Mouse (Mus musculus) intestine, embryonic 14.5 days (tissue): ENCODE data around the gene Notch4. TPM values are rescaled to one million over a fixed set of nuclear protein-coding genes. Genes with fewer than 3 reads are reported as not detected.

Source experiments
- ATAC-seq: fragments of 200-750 bp; cut with Nextera tagmentation; replicated peaks from 2 replicates; pipeline ENCODE4 v1.8.0; 2017; ENCODE audit warnings: low read depth, moderate number of reproducible peaks, moderate TSS enrichment, moderate library complexity; ENCODE audit not compliant: low FRiP score, low TSS enrichment
- DNase-seq: peaks from one replicate; pipeline ENCODE4 v3.0.0-alpha.2; 2018; ENCODE audit warnings: low spot score
- H3K27ac ChIP-seq: fragments of 300-500 bp; sonication (generic); 2 replicates; pipeline ENCODE4 v1.5.1; 2014; ENCODE audit warnings: low read depth, mild to moderate bottlenecking, control low read depth
- H3K27me3 ChIP-seq: fragments of 300-500 bp; sonication (generic); replicated peaks from 2 replicates; pipeline ENCODE4 v1.6.1; 2014; ENCODE audit warnings: low read length, control low read depth; ENCODE audit not compliant: control insufficient read depth, insufficient read depth
- H3K36me3 ChIP-seq: fragments of 300-500 bp; sonication (generic); 2 replicates; pipeline ENCODE4 v1.6.1; 2014; ENCODE audit warnings: low read length, control low read depth; ENCODE audit not compliant: control insufficient read depth, insufficient read depth
- H3K4me1 ChIP-seq: fragments of 300-500 bp; sonication (generic); replicated peaks from 2 replicates; pipeline ENCODE4 v1.6.1; 2014; ENCODE audit warnings: low read length, control low read depth, mixed read lengths; ENCODE audit not compliant: control insufficient read depth, insufficient read depth
- H3K4me2 ChIP-seq: fragments of 300-500 bp; sonication (generic); 2 replicates; pipeline ENCODE4 v1.6.1; 2014; ENCODE audit warnings: low read length
- H3K4me3 ChIP-seq: fragments of 300-500 bp; sonication (generic); 2 replicates; pipeline ENCODE4 v1.5.1; 2014; ENCODE audit warnings: low read depth, low read length, control low read depth, mixed read lengths
- H3K9ac ChIP-seq: fragments of 300-500 bp; sonication (generic); 2 replicates; pipeline ENCODE4 v1.6.1; 2014; ENCODE audit warnings: mild to moderate bottlenecking, low read length
- H3K9me3 ChIP-seq: fragments of 300-500 bp; sonication (generic); 2 replicates; pipeline ENCODE4 v1.6.1; 2016; ENCODE audit warnings: low read length, control low read depth; ENCODE audit not compliant: control insufficient read depth
- WGBS: fragments of 180-500 bp; shearing (Covaris S2); extraction: QIAGEN DNeasy Blood & Tissue Kit; methylation state at CpG from one replicate; pipeline ENCODE4 v1.1.7; 2014; 5-methylcytosine and 5-hydroxymethylcytosine counted together
- polyA plus RNA-seq: library from polyadenylated mRNA; unstranded; fragments of >200 nt; fragmentation: Nextera tagmentation; extraction: Ambion mirVana; gene quantifications from 2 replicates; pipeline ENCODE4 v1.2.1, GENCODE M21; 2014

The Notch4 gene
- polyA plus RNA-seq, 1 experiment from 2014 or later = 7.4 TPM

DNA sequence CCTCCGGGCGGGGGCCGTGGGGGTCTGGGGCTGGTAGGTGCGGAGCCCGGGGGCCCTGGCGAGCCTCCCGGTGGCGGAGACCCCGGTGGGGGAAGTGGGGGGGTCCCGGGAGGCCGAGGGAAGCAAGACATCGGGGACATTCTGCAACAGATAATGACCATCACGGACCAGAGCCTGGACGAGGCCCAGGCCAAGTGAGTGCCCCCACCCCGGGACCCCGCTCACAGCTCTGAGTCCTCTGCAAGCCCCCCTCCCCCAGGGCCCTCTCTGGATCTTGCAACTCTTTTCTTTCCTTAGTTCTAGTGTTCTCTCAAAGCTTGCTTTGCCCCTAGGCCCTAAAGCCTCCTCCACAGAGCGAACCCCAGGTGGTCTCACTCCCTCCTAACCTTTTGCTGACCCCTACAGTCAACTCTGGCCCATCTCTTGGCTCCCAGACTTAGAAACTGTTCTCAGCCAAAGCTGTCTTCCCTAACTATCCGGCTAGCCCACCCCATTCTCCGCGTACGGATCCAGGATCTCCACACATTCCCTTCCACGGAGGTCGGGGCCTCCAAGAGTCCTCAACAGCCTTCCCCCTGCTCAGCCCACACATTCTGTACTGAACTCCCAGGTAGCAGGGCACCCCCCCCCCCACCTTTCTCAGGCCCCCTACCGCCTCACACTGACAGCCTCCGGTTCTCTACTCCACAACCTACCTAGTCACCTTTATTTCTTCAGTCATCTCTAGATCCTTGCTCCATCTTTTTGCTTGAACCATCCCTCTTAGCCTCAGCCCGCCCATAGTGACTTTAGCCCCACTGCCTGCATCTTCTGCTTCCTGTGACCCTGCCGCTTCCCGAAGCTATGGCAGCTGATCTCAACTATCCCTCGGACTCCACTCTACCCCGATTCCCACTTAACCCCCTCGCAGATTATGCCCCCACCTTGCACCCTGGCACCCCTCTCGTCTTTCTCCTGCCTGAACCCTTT, 28.8 kb downstream of the Notch4 start:
- Histone ChIP-seq H3K36me3 (peaks cover 24% of the 10 kb centered on the region), H3K4me2 (peak overlapping the region; percentile 98), H3K4me1 (peaks cover 57% of the 10 kb centered on the region), H3K9ac (peak overlapping the region; percentile 91), H3K4me3 (peak overlapping the region; percentile 83), H3K27me3 (no peaks in the 10 kb centered on the region), H3K27ac (peak overlapping the region; percentile 95), H3K9me3 (no peaks in the 10 kb centered on the region)
- WGBS = 1% methylated on average over 27 of the region's 32 CpGs
- peak; percentile 77 for DNase-seq
- peak; percentile 17; the same call in 1 of the 2 replicates for ATAC-seq

- Histone ChIP-seq H3K4me2 (peak overlapping the region; percentile 98), H3K9me3 (no peaks in the 10 kb centered on the region), H3K4me1 (peaks cover 56% of the 10 kb centered on the region), H3K27me3 (no peaks in the 10 kb centered on the region), H3K36me3 (peaks cover 24% of the 10 kb centered on the region), H3K27ac (peak overlapping the region; percentile 95; the same call in 1 of the 2 replicates), H3K4me3 (peak overlapping the region; percentile 83), H3K9ac (peak overlapping the region; percentile 91)
- DNase-seq (no peak), ATAC-seq (no peak)
- WGBS = 32% methylated on average over 31 of the region's 34 CpGs
Measured at GRCm38 (mm10) chr17:34593752-34594525, 29.9 kb downstream of the Notch4 start.

- Histone ChIP-seq H3K4me1 (peaks cover 34% of the 10 kb centered on the region), H3K4me2 (no peak overlapping the region), H3K27ac (no peak overlapping the region), H3K9ac (no peak overlapping the region), H3K4me3 (no peak overlapping the region), H3K9me3 (no peaks in the 10 kb centered on the region), H3K36me3 (peaks cover 35% of the 10 kb centered on the region), H3K27me3 (no peaks in the 10 kb centered on the region)
- WGBS = 60% methylated on average over 8 of the region's 8 CpGs
- DNase-seq = no peak
- ATAC-seq = no peak
Measured at GRCm38 (mm10) chr17:34596098-34596497, 32.0 kb downstream of the Notch4 start.

GRCm38 (mm10) chr17:34597566-34598095, 33.6 kb downstream of the Notch4 start, which contains the start of gene Ager:
Gene Ager (plus strand): TSS chr17:34597862.
- H3K9ac ChIP-seq = no peak within 1 kb of the TSS
- no peak within 1 kb of the TSS for H3K4me3 ChIP-seq
- peaks cover 36% of the 10 kb centered on the region for H3K4me1 ChIP-seq
- no peak for ATAC-seq
- H3K9me3 ChIP-seq = no peaks in the 10 kb centered on the region
- H3K4me2 ChIP-seq = no peak within 1 kb of the TSS
- DNase-seq = no peak
- H3K27ac ChIP-seq = no peak within 1 kb of the TSS
- no peaks in the 10 kb centered on the region for H3K27me3 ChIP-seq
- 18% methylated on average over 6 of the region's 6 CpGs for WGBS
- peaks cover 42% of the 10 kb centered on the region for H3K36me3 ChIP-seq

GRCm38 (mm10) chr17:34599891-34600290, 35.8 kb downstream of the Notch4 start:
- peaks cover 31% of the 10 kb centered on the region for H3K4me1 ChIP-seq
- H3K27ac ChIP-seq = no peak overlapping the region
- H3K36me3 ChIP-seq = peaks cover 35% of the 10 kb centered on the region
- no peak overlapping the region for H3K4me2 ChIP-seq
- no peak for ATAC-seq
- no peak overlapping the region for H3K4me3 ChIP-seq
- H3K27me3 ChIP-seq = no peaks in the 10 kb centered on the region
- H3K9ac ChIP-seq = no peak overlapping the region
- DNase-seq = no peak
- 76% methylated on average over 9 of the region's 9 CpGs for WGBS
- H3K9me3 ChIP-seq = no peaks in the 10 kb centered on the region

GRCm38 (mm10) chr17:34601796-34602195, 37.7 kb downstream of the Notch4 start:
- ATAC-seq = no peak
- WGBS = 80% methylated on average over 12 of the region's 12 CpGs
- Histone ChIP-seq H3K27me3 (no peaks in the 10 kb centered on the region), H3K27ac (no peak overlapping the region), H3K9ac (no peak overlapping the region), H3K4me3 (no peak overlapping the region), H3K36me3 (peaks cover 19% of the 10 kb centered on the region), H3K4me2 (no peak overlapping the region), H3K4me1 (peaks cover 38% of the 10 kb centered on the region), H3K9me3 (no peaks in the 10 kb centered on the region)
- DNase-seq = no peak

DNA sequence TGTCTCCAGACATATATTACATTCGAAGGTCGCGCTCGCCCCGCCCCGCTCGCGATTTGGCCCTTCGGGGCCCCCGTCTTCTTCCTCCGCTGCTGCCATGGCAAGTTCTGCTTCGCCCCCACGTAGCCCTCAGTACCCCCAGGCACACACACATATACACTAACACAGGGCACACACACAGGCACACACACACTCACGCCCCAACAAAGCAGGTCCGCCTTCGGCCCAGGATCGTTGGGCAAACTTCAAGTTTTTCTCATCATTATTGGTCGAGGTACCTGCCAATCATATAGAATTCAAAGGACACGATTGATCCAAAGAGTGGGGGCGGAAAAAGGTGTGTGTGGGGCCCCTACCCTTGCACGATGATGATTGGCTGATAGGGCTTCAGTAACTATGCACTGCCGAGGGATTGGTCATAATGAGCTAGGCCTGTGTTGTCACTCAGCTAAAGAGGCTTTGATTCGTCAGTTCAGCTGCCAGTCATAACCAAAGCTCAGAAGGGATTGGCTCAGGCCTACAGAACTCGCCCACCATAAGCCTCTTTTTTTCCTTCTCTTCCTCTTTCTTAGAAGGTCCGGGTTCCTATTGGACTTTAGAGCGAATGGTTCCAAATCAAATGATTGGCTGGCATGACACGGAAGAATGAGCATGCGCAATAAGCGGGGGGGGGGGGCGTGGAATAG, 39.5 kb downstream of the Notch4 start, which contains the start of gene Rnf5:
TSS of gene Rnf5 (minus strand) at position 316 of the 686 bp plus-strand sequence.
- peak within 1 kb of the TSS; percentile 94 for H3K4me2 ChIP-seq
- H3K4me3 ChIP-seq = peak within 1 kb of the TSS; percentile 97
- peak within 1 kb of the TSS; percentile 90 for H3K27ac ChIP-seq
- DNase-seq (peak; percentile 98), ATAC-seq (peak; percentile 98)
- peaks cover 24% of the 10 kb centered on the region for H3K36me3 ChIP-seq
- no peaks in the 10 kb centered on the region for H3K27me3 ChIP-seq
- WGBS = under 1% methylated on average over 30 of the region's 30 CpGs
- no peaks in the 10 kb centered on the region for H3K9me3 ChIP-seq
- H3K4me1 ChIP-seq = peaks cover 35% of the 10 kb centered on the region
- H3K9ac ChIP-seq = peak within 1 kb of the TSS; percentile 86

GRCm38 (mm10) chr17:34604061-34604508, 40.0 kb downstream of the Notch4 start, which contains the start of gene Agpat1:
Gene Agpat1 (plus strand): TSS chr17:34604262.
- peaks cover 33% of the 10 kb centered on the region for H3K4me1 ChIP-seq
- peak within 1 kb of the TSS; percentile 86 for H3K9ac ChIP-seq
- DNase-seq = peak; percentile 98
- peak within 1 kb of the TSS; percentile 94 for H3K4me2 ChIP-seq
- no peaks in the 10 kb centered on the region for H3K27me3 ChIP-seq
- H3K9me3 ChIP-seq = no peaks in the 10 kb centered on the region
- peak; percentile 88 for ATAC-seq
- peak within 1 kb of the TSS; percentile 97 for H3K4me3 ChIP-seq
- WGBS = under 1% methylated on average over 34 of the region's 35 CpGs
- peaks cover 24% of the 10 kb centered on the region for H3K36me3 ChIP-seq
- peak within 1 kb of the TSS; percentile 90 for H3K27ac ChIP-seq
